Mouse (Mus musculus): ENCODE data around the gene Lypd6. TPM values are rescaled to one million over a fixed set of nuclear protein-coding genes. Genes with fewer than 3 reads are reported as not detected.
A peak's percentile ranks its signal among the peaks of the same experiment; 100 is the strongest.

Lypd6 gene
- polyA plus RNA-seq, 1 experiment from 2014 or later = 12.7 TPM

GRCm38 (mm10) chr2:50065902-50066245 is 355 bp upstream of the Lypd6 start:
- peak overlapping the region; percentile 55 for H3K4me3 ChIP-seq (ENCODE audit: low read length)
- no peaks in the 10 kb centered on the region for H3K9me3 ChIP-seq (ENCODE audit: control insufficient read depth, low read length)
- H3K9ac ChIP-seq (ENCODE audit: low read depth, low read length) = peak overlapping the region; percentile 52
- no peak overlapping the region for H3K27ac ChIP-seq (ENCODE audit: low read depth, low read length)
- WGBS = under 1% methylated on average over 14 of the region's 14 CpGs
- no peaks in the 10 kb centered on the region for H3K36me3 ChIP-seq (ENCODE audit: control insufficient read depth, insufficient read depth, low read length)
- peak; percentile 80 for ATAC-seq (ENCODE audit: low FRiP score, low TSS enrichment)
- peak overlapping the region; percentile 92 for H3K4me2 ChIP-seq (replicated peaks; ENCODE audit: low read depth, low read length)
- H3K4me1 ChIP-seq (ENCODE audit: control insufficient read depth, insufficient read depth, low read length) = no peaks in the 10 kb centered on the region
- H3K27me3 ChIP-seq (ENCODE audit: control insufficient read depth, insufficient read depth, low read length) = 0 out of 2 replicates have a peak, but pooled peaks cover 4% of the 10 kb centered on the region

GRCm38 (mm10) chr2:50066968-50067315 is 713 bp downstream of the Lypd6 start:
- Histone ChIP-seq H3K4me2 (replicated peaks; ENCODE audit: low read depth, low read length) (peak overlapping the region; percentile 92), H3K4me1 (ENCODE audit: control insufficient read depth, insufficient read depth, low read length) (no peaks in the 10 kb centered on the region), H3K4me3 (ENCODE audit: low read length) (peak overlapping the region; percentile 55), H3K9me3 (ENCODE audit: control insufficient read depth, low read length) (no peaks in the 10 kb centered on the region), H3K27me3 (ENCODE audit: control insufficient read depth, insufficient read depth, low read length) (0 out of 2 replicates have a peak, but pooled peaks cover 4% of the 10 kb centered on the region), H3K27ac (ENCODE audit: low read depth, low read length) (peak overlapping the region; percentile 52; the same call in 1 of the 2 replicates), H3K9ac (ENCODE audit: low read depth, low read length) (peak overlapping the region; percentile 52), H3K36me3 (ENCODE audit: control insufficient read depth, insufficient read depth, low read length) (no peaks in the 10 kb centered on the region)
- WGBS = under 1% methylated on average over 9 of the region's 9 CpGs
- peak; percentile 67; the same call in 1 of the 2 replicates for ATAC-seq (ENCODE audit: low FRiP score, low TSS enrichment)

GRCm38 (mm10) chr2:50069571-50070295 is 3.5 kb downstream of the Lypd6 start:
- H3K9ac ChIP-seq (ENCODE audit: low read depth, low read length) = no peak overlapping the region
- H3K27ac ChIP-seq (ENCODE audit: low read depth, low read length) = no peak overlapping the region
- H3K4me2 ChIP-seq (replicated peaks; ENCODE audit: low read depth, low read length) = no peak overlapping the region
- H3K9me3 ChIP-seq (ENCODE audit: control insufficient read depth, low read length) = no peaks in the 10 kb centered on the region
- ATAC-seq (ENCODE audit: low FRiP score, low TSS enrichment) = no peak
- H3K4me3 ChIP-seq (ENCODE audit: low read length) = no peak overlapping the region
- H3K36me3 ChIP-seq (ENCODE audit: control insufficient read depth, insufficient read depth, low read length) = no peaks in the 10 kb centered on the region
- H3K27me3 ChIP-seq (ENCODE audit: control insufficient read depth, insufficient read depth, low read length) = 0 out of 2 replicates have a peak, but pooled peaks cover 4% of the 10 kb centered on the region
- WGBS = 51% methylated on average over 13 of the region's 13 CpGs
- H3K4me1 ChIP-seq (ENCODE audit: control insufficient read depth, insufficient read depth, low read length) = no peaks in the 10 kb centered on the region

DNA sequence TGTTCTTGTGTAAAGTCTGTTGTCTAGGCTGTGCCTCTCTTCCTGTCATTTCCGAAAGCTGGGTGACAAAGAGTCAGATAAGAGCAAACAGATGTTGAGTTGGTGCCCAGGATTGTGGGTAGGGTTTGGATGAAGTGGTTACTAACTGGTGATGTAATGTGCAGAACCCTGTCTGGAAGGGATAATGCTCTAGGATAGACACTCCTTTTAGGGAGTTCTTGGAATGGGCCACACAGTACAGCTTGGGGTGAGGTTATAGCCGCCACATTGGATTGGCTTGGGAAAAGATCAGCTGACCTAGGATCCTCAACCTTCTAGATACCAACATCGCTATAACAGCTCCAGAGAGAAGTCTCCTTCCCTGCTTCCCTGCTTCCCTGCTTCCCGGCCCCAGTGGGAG is 5.9 kb downstream of the Lypd6 start:
- Histone ChIP-seq H3K36me3 (ENCODE audit: control insufficient read depth, insufficient read depth, low read length) (no peaks in the 10 kb centered on the region), H3K4me2 (replicated peaks; ENCODE audit: low read depth, low read length) (no peak overlapping the region), H3K27me3 (ENCODE audit: control insufficient read depth, insufficient read depth, low read length) (0 out of 2 replicates have a peak, but pooled peaks cover 4% of the 10 kb centered on the region), H3K9ac (ENCODE audit: low read depth, low read length) (no peak overlapping the region), H3K4me1 (ENCODE audit: control insufficient read depth, insufficient read depth, low read length) (no peaks in the 10 kb centered on the region), H3K27ac (ENCODE audit: low read depth, low read length) (no peak overlapping the region), H3K4me3 (ENCODE audit: low read length) (no peak overlapping the region), H3K9me3 (ENCODE audit: control insufficient read depth, low read length) (no peaks in the 10 kb centered on the region)
- no peak for ATAC-seq (ENCODE audit: low FRiP score, low TSS enrichment)
- 81% methylated on average over 4 of the region's 4 CpGs for WGBS

DNA sequence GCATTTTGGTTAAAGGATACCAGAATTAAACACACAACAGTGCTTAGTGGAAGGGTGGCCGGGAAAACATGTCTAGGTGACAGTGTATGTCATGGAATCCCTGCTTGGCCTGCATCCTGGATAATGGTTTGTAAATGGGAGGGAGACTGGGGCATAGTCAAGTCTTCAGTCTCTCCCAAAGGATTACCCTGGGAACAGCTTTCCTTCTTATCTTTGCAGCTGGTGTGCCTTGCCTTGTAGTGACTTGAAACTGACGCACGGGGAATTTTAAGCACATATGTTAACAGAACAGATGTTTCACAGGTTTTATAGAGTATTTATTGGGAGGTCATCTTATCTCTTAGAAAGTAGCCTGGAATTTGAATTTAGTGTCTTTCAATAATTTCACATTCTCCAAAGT is 18.5 kb downstream of the Lypd6 start:
- Histone ChIP-seq H3K36me3 (ENCODE audit: control insufficient read depth, insufficient read depth, low read length) (no peaks in the 10 kb centered on the region), H3K9ac (ENCODE audit: low read depth, low read length) (no peak overlapping the region), H3K27me3 (ENCODE audit: control insufficient read depth, insufficient read depth, low read length) (no peaks in the 10 kb centered on the region), H3K4me1 (ENCODE audit: control insufficient read depth, insufficient read depth, low read length) (no peaks in the 10 kb centered on the region), H3K4me3 (ENCODE audit: low read length) (no peak overlapping the region), H3K9me3 (ENCODE audit: control insufficient read depth, low read length) (no peaks in the 10 kb centered on the region), H3K4me2 (replicated peaks; ENCODE audit: low read depth, low read length) (no peak overlapping the region), H3K27ac (ENCODE audit: low read depth, low read length) (no peak overlapping the region)
- no peak for ATAC-seq (ENCODE audit: low FRiP score, low TSS enrichment)
- WGBS = 72% methylated on average over 3 of the region's 3 CpGs

GRCm38 (mm10) chr2:50087761-50088160 is 21.5 kb downstream of the Lypd6 start:
- no peaks in the 10 kb centered on the region for H3K36me3 ChIP-seq (ENCODE audit: control insufficient read depth, insufficient read depth, low read length)
- no peak overlapping the region for H3K4me3 ChIP-seq (ENCODE audit: low read length)
- H3K27ac ChIP-seq (ENCODE audit: low read depth, low read length) = no peak overlapping the region
- H3K27me3 ChIP-seq (ENCODE audit: control insufficient read depth, insufficient read depth, low read length) = no peaks in the 10 kb centered on the region
- no peak overlapping the region for H3K4me2 ChIP-seq (replicated peaks; ENCODE audit: low read depth, low read length)
- no peaks in the 10 kb centered on the region for H3K4me1 ChIP-seq (ENCODE audit: control insufficient read depth, insufficient read depth, low read length)
- no peaks in the 10 kb centered on the region for H3K9me3 ChIP-seq (ENCODE audit: control insufficient read depth, low read length)
- no peak for ATAC-seq (ENCODE audit: low FRiP score, low TSS enrichment)
- no peak overlapping the region for H3K9ac ChIP-seq (ENCODE audit: low read depth, low read length)
- WGBS = 82% methylated on average over 3 of the region's 3 CpGs

- Histone ChIP-seq H3K27ac (ENCODE audit: low read depth, low read length) (no peak overlapping the region), H3K4me2 (replicated peaks; ENCODE audit: low read depth, low read length) (no peak overlapping the region), H3K4me3 (ENCODE audit: low read length) (no peak overlapping the region), H3K36me3 (ENCODE audit: control insufficient read depth, insufficient read depth, low read length) (no peaks in the 10 kb centered on the region), H3K9me3 (ENCODE audit: control insufficient read depth, low read length) (no peaks in the 10 kb centered on the region), H3K27me3 (ENCODE audit: control insufficient read depth, insufficient read depth, low read length) (no peaks in the 10 kb centered on the region), H3K9ac (ENCODE audit: low read depth, low read length) (no peak overlapping the region), H3K4me1 (ENCODE audit: control insufficient read depth, insufficient read depth, low read length) (no peaks in the 10 kb centered on the region)
- 93% methylated on average over 3 of the region's 3 CpGs for WGBS
- ATAC-seq (ENCODE audit: low FRiP score, low TSS enrichment) = no peak
These were observed 30.1 kb downstream of the Lypd6 start for GRCm38 (mm10) chr2:50096336-50096735.

DNA sequence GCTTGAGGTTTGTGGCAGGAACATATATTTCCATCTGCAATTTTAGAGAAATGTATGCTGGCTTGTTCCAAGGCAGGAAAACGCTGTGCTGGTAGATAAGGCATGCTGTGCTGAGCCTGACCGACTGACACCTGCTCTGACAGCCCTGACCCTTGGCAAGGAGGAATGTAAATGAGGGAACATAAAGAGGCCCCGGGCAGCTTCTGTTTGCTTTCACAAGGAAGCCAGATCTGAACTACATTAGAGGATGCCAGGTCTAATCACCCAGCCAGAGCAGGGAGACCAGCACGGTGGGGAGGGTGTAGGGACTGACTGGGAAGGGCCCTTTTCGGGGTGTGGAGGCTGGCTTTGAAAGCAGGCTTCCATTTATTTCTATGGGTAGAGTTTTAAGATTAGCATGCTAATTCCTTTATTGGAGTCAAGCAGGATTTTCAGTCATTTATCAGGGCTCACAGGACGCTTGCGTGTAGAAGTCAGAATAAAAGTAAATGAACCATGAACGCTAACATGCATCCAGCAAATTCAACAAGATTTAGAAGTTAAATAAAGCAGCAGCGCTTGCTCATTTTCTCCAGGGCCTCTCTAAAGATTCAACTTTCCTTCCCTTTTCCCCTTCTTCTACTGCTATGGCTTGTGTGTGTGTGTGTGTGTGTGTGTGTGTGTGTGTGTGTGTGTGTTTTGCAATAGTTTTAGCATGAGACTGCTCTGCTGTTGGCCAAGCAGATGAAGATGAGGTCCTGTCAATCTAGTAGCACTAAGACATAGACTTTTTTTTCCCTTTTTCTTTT is 34.3 kb downstream of the Lypd6 start:
- H3K27ac ChIP-seq (ENCODE audit: low read depth, low read length) = 0 out of 2 replicates have a peak overlapping the region, but pooled peaks have one; percentile 18
- H3K4me2 ChIP-seq (replicated peaks; ENCODE audit: low read depth, low read length) = no peak overlapping the region
- no peaks in the 10 kb centered on the region for H3K27me3 ChIP-seq (ENCODE audit: control insufficient read depth, insufficient read depth, low read length)
- no peaks in the 10 kb centered on the region for H3K9me3 ChIP-seq (ENCODE audit: control insufficient read depth, low read length)
- ATAC-seq (ENCODE audit: low FRiP score, low TSS enrichment) = peak; percentile 64; the same call in 1 of the 2 replicates
- no peaks in the 10 kb centered on the region for H3K36me3 ChIP-seq (ENCODE audit: control insufficient read depth, insufficient read depth, low read length)
- H3K4me3 ChIP-seq (ENCODE audit: low read length) = no peak overlapping the region
- WGBS = 10% methylated on average over 9 of the region's 9 CpGs
- no peaks in the 10 kb centered on the region for H3K4me1 ChIP-seq (ENCODE audit: control insufficient read depth, insufficient read depth, low read length)
- no peak overlapping the region for H3K9ac ChIP-seq (ENCODE audit: low read depth, low read length)

GRCm38 (mm10) chr2:50101152-50101450 is 34.9 kb downstream of the Lypd6 start:
- ATAC-seq (ENCODE audit: low FRiP score, low TSS enrichment) = no peak
- no peaks in the 10 kb centered on the region for H3K9me3 ChIP-seq (ENCODE audit: control insufficient read depth, low read length)
- H3K4me1 ChIP-seq (ENCODE audit: control insufficient read depth, insufficient read depth, low read length) = no peaks in the 10 kb centered on the region
- no peaks in the 10 kb centered on the region for H3K36me3 ChIP-seq (ENCODE audit: control insufficient read depth, insufficient read depth, low read length)
- H3K4me2 ChIP-seq (replicated peaks; ENCODE audit: low read depth, low read length) = no peak overlapping the region
- WGBS = 81% methylated on average over 1 of the region's 1 CpGs
- H3K27me3 ChIP-seq (ENCODE audit: control insufficient read depth, insufficient read depth, low read length) = no peaks in the 10 kb centered on the region
- no peak overlapping the region for H3K4me3 ChIP-seq (ENCODE audit: low read length)
- 0 out of 2 replicates have a peak overlapping the region, but pooled peaks have one; percentile 18 for H3K27ac ChIP-seq (ENCODE audit: low read depth, low read length)
- no peak overlapping the region for H3K9ac ChIP-seq (ENCODE audit: low read depth, low read length)
